Mouse (Mus musculus) heart, postnatal 25 days (tissue): ENCODE data around the gene Rtn4rl1. TPM values are rescaled to one million over a fixed set of nuclear protein-coding genes. Genes with fewer than 3 reads are reported as not detected.

ENCODE experiments used
- DNase-seq: peaks from one replicate; pipeline ENCODE4 v3.0.0; 2022; ENCODE audit warnings: low spot score
- intact Hi-C: fragments of 180-260 bp; cut with DNase I; formaldehyde crosslinking; loops from one replicate; pipeline ENCODE4 v1.15.1; 2025
- total RNA-seq, 2 experiments: library from RNA; stranded (reverse); gene quantifications; 2 replicates each; pipeline ENCODE4 v1.2.3; 2021

Gene Rtn4rl1
- total RNA-seq, 2 experiments from 2014 or later = 9.7 to 9.8 TPM

DNA sequence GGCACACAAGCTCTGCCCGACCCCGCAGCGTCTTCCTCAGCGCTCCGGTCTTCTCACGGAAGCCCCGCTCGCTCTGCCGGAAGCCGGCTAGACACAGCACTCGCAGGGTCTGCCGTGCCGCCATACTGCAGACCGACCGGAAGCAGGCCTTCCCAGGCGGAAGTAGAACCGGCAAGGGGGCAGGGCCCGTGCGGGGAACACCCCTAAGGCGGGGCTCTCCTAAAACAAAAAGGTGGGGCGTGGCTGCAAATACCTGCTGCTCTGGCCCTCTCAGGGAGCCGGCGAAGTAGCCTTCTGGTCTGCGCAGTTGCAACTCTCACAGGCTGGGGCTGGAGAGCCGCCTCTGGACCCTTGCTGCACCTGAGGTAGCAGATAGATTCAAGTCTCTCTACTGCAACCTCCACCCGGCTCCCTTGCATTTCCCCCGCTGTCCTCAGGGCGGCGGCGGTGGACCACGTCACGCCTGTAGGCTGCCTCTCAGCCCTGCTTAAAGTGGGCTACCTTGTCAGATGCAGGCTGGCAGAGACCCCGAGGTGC is 14.8 kb upstream of the Rtn4rl1 start, which contains the start of gene Ovca2:
Gene Ovca2 (minus strand): TSS at position 164 of the 537 bp plus-strand sequence.
- DNase-seq = peak; percentile 80
- intact Hi-C loops = loop anchor here (1.0 to 10.0 kb wide), 4 partner anchors 113 to 354 kb away; partner anchors contain the start of gene Prpf8

DNA sequence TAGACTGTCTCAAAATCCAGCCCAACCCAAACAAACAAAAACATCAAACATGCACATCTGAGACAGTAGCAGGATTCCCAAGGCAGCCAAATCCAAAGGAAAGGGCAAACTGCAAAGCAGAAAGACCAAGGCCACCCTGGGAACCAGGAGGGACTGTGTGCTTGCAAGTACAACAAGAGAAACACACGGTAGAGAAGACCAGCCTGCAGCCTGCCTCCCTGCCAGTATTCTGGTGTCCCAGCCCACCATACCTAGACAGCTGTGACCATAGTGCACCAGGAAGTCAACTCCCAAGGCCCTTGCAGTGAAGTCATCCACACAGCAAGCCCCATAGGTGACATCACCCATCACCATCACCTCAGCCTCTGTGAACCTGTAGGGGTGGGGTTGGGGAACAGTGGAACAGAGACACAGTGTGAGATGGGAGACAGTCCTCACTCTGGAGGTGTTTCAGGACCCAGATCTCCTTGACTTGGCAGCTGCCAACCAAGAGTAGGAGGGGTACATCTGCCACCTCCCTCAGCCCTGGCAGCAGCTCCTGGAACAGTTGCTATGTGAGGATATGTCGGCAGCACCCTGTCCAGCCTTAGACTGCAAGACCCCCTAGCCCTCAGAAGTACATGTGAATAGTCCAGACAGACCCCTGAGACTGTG is 9.5 kb upstream of the Rtn4rl1 start:
- intact Hi-C loops = no loop called here
- no peak for DNase-seq

DNA sequence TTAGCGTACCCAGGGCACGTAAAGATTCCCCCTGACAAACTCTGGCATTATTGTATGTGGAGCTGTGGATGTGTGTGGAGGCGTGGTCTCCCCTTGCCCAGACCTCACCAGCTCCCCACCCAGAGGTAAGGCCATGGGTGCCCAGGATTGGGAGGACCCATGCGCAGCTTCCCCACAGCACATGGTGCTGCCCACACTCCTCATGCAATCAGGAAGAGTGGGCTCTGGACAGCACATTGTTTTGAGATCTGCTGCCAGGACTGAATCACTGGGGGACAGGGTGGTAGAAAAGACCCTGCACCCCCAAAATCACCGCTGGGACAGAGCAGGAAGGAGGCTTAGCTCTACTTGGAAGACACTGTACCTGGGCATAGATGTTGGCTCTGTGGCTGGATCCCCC is 9.0 kb upstream of the Rtn4rl1 start:
- intact Hi-C loops = no loop called here
- DNase-seq = no peak

DNA sequence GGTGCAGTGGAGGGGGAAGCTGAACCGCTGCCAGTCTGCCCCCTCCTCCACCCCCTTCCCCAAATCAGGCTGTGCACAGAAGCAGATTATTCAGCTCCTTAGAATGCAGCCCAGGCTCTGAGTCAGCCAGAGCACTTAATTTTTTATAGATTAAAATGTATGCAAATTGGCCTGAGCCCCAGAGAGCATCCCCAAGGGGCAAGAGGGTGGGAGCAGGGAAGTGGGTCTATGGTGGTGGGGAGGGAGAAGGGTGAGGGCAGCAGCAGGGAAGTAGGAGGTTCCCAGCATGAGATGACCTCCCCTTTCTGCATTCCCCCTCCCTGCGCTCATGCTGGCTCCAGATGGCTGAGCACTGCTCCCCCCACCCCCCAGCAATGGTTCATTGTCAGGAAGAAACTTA is 8.6 kb upstream of the Rtn4rl1 start:
- intact Hi-C loops = no loop called here
- no peak for DNase-seq

DNA sequence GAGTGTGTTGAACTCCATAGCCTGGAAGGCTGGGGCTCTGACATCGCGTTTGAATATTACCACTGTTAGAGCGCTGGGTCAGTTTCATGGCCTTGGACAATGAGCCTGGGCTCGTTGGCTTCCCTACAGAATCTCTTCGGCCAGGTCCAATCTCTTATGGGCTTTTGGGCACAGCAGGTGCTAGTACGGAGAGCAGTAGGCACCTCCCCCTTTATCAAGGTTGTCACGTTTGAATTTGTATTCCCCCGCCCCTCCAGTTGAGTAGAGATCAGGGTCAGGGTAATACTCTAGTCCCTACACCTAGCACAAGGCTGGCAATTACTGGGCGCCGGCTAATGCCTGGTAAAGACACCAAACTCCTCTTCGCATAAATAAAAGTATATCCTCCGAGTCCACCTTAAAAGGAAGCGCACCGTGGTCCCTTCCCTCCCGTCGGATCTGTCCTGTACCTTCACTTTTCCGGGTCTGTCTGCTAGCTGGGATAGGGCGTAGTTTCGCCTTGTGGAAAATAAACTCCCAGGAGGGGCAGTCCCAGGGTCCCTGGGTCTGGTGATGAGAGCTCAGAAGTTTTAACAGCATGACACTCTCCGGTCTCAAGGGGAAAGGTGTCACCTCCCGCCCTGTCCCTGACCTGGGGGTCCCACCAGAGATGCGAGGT is 3.7 kb upstream of the Rtn4rl1 start:
- no peak for DNase-seq

DNA sequence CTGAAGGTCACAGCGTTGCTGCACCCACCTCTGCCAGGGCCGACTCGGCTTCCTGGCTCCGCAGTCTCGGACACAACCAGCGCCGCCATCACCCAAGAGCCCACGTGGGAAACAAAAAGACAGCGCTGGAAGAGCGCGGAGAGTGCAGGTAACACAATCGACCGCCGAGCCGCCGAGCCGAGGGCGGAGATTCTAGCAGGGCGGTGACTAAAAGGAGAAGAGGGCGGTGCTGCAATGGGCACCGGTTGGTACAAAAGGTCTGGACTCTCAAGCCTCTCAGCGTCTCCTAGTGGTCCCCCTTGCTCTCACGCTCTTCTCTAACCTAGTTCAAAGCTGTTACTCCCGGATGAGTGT is 3.2 kb upstream of the Rtn4rl1 start:
- DNase-seq = peak; percentile 50
- intact Hi-C loops = loop anchor here (1.0 kb wide), 1 partner anchor 101 kb away; no protein-coding TSS in a partner anchor

More for the DNA sequence above, 3.7 kb upstream of the Rtn4rl1 start:
- intact Hi-C loops = loop anchor here (1.0 kb wide), 1 partner anchor 101 kb away; no protein-coding TSS in a partner anchor

DNA sequence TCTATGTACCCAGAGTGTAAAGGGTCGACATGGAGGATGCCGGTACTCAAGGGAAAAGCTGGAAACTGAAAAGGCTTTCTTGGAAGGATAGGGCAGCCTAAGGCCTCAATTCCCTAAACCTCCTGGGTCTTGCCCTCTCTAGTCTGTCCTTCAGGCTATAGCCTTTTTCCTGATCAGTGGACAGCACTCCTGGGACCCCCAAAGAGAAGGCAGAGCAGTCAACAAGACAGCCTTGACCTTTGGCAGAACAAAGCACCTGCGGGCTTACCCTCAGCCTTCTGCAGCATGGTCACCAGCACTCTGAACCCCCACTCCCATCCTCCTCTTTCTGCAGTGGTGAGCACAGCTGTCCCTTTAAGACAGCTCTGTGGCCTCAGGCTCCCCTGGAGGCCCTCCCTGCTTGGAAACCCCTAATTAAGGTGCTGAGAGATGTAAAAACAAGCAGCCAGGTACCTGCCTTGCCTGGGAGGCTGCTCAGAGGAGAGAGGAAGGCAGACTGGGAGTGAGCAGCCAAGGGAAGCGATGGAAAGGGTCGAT is 2.6 kb upstream of the Rtn4rl1 start, which contains the start of gene Dph1:
Gene Dph1 (minus strand): TSS at position 337 of the 537 bp plus-strand sequence.
- DNase-seq = no peak
- intact Hi-C loops = loop anchor here (1.0 kb wide), 1 partner anchor 100 kb away; no protein-coding TSS in a partner anchor

DNA sequence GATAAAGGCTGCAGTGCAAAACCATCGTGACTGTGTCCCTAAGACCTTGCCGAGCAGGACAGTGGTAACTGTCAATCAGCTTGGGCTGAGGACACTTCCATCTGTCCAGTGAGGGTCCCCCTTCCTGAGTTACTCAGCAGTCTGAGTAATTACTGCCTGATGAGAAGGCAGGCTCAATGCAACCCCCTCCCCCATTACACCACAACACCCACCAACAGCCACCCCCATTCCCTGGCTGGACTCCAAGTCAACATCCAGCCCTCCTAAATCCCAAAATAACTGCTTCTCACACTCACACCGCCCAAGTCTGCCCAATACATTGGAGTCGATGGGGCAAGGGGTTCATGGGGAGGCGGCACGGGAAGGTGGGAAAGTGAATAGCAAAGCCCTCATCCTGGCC is 1.7 kb upstream of the Rtn4rl1 start:
- intact Hi-C loops = no loop called here
- no peak for DNase-seq

DNA sequence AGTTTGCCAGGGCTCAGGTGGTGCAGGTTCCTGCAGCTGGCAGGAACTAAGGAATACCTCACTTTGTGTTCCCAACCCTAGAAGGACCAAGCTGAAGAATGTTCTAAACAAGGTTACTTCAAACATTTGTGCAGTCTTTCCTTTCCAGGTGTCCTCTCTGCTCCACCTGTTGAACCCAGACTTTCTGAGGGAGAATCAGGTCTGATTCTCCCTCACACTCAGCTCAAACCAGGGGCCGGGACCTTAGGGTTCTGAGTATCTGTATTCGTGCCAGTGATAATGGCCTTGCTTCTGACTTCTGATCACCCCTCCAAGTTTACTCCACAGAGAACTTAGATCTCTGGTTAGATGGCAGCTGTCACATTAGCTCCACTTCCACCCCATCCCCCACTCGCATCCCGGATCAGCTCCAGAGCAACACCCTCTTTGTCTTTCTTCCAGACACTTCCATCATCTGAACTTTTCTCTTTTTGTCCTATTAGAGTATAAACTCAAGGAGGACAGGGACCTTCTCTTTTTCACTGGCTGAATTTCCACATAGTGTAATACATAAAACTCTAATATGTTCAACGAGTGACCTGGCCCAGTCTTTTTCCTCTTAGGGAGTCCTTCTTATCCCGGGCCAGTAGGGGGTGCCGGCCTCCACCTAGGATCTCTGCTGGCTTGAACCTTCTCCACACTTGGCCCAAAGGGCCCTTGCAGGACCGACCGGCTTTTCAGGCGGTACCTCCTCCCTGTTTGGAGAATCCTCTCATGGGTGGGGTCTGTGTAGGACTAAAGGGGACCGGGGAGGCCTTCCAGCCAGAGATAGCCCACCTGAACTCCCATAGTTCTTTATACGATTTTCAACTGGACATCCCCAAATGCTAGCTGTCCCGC is 1.0 kb upstream of the Rtn4rl1 start:
- intact Hi-C loops = no loop called here
- peak; percentile 68 for DNase-seq

DNA sequence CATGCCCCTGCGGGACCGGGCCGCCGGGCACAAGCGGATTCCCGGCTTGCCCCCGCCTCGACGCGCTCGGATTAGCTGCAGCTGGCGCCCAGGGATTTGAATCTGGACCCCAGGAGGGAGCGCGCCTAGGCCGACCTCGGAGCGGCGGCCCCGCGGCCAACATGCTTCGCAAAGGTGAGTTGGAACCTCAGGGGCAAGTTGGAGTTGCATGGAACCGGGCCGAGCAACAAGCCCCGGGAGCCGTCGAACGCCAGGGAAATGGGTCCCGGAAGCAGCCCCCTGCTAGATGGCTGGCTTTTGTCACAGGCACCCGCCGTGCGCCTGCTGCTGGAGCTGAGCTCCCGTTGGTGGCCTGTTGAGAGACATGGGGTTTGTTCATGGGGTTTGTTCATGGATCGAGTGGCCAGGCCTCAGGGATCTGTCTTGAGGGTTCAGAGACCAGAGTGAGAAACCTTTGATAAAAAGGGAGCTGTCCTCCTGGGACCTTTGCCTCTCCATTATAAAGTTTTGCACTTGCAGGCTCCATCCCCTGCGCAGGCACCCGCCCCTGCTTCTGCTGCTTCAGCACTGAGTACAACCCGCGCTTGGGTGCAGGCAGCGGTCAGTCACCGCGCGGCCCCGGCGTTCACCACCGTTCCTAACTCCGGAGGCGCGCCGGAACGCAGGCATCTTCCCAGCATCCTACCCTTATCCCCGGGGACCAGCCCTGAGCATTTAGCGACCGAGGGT is 702 bp downstream of the Rtn4rl1 start:
- intact Hi-C loops = loop anchor here (2.0 kb wide), 1 partner anchor 39 kb away; no protein-coding TSS in a partner anchor
- DNase-seq = no peak

DNA sequence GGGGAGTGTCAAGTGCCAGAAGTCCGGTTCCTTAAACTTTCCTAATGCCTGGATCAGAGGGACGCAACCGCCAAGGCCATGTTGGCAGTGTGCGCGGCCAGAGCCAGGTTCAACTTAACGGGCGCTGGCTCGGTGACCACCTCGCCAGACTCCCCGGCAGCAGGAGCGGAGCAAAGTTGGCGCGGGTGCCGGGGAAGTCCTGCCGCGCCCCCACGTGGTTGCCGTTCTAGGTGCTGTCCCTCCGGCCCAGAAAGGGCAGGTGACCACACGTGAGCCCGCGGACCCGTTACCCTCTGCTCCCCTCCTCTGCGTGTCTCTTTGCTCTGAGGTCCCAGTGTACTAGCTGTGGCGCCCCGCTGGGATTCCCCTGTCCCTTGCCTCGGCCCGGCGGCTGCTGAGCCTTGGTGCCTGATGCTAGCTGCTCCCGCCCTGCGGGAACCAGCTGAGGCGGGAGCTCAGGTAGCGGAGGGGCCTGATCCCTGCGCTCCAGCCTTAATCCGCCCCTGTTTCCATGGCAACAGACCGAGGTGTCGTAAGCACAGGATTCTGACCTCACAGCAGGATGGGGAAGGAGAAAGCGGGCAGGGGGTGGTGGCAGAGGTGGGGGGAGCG is 1.4 kb downstream of the Rtn4rl1 start:
- intact Hi-C loops = loop anchor here (2.0 kb wide), 1 partner anchor 38 kb away; no protein-coding TSS in a partner anchor
- no peak for DNase-seq

DNA sequence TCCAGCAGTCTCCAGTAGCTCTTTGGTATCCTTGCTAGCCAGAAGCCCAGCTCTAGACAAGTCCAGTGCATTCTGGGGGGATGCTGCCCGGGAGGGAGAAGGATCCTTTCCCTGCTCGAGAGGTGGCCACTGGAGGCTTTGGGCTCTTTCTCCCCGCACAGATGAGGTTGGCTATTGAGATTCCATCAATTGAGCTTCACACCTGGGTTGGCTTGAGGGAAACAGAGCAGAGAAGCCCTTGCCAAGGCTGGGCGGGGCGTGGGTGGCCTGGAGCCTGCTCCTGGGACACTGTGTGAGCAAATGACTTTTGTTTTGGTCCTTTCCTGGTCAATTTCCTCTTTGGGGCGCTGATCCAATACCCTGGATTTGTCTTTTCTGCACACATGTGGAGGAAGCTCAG is 2.5 kb downstream of the Rtn4rl1 start:
- DNase-seq = no peak
- intact Hi-C loops = no loop called here

DNA sequence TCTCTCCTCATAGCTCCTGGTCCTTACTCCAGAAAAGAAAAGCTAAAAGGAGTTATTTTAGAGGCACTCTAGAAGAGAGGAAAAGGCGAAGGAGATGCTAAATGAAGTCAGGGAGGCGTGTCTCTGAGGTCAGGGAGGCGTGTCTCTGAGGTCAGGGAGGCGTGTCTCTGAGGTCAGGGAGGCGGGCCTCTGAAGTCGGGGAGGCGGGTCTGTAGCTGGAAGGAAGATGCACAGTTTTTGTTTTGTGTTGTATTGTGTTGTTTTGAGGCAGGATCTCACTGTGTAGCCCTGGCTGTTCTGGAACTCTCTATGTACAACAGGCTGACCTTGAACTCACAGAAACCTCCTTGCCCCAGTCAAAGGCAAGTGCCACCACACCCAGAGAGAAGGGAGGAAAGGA is 4.4 kb downstream of the Rtn4rl1 start:
- DNase-seq = no peak
- intact Hi-C loops = no loop called here

DNA sequence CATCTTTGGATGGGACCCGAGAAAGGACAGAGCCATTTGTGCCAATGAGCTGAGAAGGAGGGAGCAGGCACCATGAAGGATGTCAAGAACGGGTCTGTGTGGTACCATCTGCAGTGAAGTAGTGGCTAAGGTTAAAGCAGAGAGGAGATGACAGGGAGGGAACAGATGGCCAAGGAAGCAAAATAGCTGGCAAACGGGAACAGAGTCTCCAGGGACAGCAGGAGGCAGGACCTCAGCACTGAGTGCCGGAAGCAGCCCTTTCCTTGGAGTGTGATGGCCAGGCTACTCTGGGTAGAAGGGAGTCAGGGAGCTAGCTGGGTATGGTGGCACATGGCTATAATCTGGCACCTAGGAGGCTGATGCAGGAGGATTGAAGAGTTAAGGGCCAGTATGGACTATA is 5.2 kb downstream of the Rtn4rl1 start:
- intact Hi-C loops = no loop called here
- no peak for DNase-seq

DNA sequence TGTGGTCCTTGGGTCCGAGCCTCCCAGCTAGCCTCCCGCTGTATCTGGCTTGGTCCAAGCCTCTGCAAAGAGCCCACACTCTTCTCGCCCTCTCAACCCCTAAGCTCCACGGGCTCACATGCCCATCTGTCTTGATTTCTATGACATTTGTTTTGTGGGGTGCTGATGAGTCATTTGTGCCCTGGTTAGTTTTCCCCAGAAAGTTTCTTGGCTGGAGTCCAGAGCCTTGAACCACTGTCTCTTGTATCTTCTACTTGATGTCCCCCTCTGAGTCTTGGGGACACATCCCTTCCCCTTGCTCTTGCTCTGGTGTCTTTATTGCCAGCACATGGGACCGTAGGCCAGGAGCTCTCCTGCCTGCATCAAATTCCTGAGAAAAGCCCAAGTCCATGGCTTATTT is 6.4 kb downstream of the Rtn4rl1 start:
- intact Hi-C loops = no loop called here
- DNase-seq = no peak

DNA sequence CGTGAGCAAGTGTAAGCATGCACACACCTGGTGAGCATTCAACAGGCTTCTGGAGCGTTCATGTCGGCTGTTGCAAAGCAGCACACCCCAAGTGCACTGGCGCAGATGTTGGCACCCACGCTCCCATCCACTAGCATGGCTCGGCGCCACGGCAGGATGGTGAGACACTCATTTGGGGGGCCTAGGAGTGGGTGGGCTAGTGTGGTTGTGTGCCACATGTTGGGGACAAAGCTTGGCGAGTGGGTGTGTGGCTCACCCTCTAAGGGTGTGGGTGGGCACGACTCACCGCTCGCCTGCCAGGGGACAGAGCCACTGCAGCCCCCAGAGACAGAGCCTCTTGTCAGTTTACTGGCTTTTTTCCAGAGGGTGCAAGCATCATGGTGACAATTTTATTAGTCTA is 7.4 kb downstream of the Rtn4rl1 start:
- no peak for DNase-seq
- intact Hi-C loops = no loop called here

DNA sequence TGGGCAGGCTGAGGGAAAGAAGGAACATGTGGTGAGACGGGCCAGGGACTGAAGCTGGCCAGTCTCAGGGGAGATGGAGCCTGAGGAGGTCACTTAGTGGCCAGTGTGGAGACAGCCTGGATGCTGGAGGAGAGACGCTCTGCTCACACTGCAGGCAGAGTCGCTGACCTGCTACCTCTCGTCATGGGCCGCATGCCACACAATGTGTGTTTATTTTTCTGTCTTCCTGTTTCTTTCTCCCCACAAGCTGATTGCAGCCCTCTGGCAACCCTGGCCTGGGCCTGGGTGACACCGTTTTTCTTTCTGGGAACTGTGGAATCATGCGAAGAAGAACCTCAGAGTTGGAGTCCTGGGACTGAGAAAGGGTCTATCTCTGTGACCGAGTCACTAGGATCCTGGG is 8.1 kb downstream of the Rtn4rl1 start:
- intact Hi-C loops = no loop called here
- DNase-seq = no peak

DNA sequence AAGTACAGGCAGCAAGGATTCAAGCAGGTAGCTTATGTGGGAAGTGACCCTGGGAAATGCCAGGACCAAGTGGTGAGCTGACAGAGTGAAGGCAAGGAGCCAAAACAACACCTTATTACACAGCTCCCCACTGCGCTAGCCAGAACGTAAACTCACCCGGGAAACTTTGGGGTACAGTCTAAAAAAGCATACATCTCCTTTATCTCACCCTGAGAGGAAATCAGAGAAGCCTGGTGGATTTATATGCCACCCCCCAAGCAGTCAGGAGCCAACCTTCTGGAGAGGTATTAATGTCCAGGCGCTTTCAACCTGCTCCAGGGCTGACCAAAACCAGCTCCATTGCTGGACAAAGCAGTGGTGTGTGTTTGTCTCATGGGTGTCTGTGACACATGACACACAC is 10.3 kb downstream of the Rtn4rl1 start:
- intact Hi-C loops = no loop called here

DNA sequence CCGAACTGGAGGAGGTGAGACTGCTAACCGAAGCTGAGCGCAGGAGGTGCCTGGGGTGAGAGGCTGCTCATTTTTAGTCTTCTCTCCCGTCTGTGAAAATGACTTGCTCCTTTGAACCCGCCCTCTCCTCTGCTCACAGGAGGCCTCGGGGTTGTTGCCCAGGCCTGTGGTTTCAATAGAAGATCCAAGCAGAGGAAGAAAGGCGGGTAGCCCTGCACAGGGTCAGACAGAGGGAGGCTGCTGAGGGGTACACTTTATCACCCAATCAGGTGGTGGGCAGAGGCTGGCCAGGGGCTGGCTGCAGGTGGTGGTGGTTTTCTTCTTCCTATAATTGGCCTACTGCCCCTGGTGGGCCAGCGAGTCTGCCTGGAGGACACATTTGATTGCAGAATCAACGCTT is 10.9 kb downstream of the Rtn4rl1 start:
- intact Hi-C loops = no loop called here
- DNase-seq = no peak

More for the DNA sequence above, 10.3 kb downstream of the Rtn4rl1 start:
- DNase-seq = no peak
